Mouse (Mus musculus): ENCODE data around the gene Trim37.
"Not testable (repeated sequence)": the region's sequence is repeated elsewhere in the genome, so short reads cannot be mapped to it uniquely, and the experiment has no call there.

Trim37 gene

GRCm38 (mm10) chr11:87233377-87233776 lies 106.5 kb downstream of the Trim37 start:
- DNase-seq (ENCODE audit: low spot score), result peak; percentile 31

DNA sequence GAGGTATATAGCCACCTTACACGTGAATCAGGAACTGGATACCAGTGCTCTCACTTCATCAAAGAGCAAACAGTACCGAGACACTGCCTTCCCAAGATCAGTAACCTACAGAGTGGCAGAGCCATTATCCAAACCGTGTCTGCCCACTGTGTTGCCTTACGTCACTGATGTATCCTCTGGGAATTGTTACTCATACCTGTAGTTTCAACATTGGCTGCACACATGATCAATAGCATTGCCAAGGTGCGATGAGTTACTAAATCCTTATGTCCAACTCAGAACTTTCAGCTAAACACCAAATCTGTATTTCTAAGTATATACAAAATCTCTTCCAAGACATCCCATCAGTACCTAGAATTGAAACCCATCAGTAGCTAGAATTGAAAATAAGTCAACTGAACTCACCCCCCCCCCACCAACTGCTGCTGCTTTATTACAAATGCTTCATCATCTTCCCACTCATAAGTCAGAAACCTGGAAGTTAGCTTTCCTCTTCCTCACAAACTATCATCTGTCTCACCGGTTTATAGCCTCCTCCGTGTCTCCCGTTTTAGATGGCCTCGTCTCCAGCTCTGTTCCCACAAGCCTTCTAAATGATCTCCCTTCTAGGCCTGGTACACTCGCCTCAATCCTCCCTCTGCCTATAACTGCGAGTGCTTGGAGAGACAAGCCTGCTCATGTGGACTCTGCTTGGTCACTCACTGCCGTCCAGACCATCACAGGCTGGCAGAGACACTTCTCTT lies 108.0 kb downstream of the Trim37 start:
- peak; percentile 23 for DNase-seq (ENCODE audit: low spot score)

GRCm38 (mm10) chr11:87235486-87235872 lies 108.6 kb downstream of the Trim37 start:
- DNase-seq (ENCODE audit: low spot score), result no peak

- DNase-seq (ENCODE audit: low spot score), result no peak
These were observed 112.1 kb downstream of the Trim37 start for GRCm38 (mm10) chr11:87238891-87239530.

GRCm38 (mm10) chr11:87240141-87240832 lies 113.4 kb downstream of the Trim37 start:
- no peak for DNase-seq (ENCODE audit: low spot score)

GRCm38 (mm10) chr11:87240833-87241215 lies 113.9 kb downstream of the Trim37 start:
- no peak for DNase-seq (ENCODE audit: low spot score)

GRCm38 (mm10) chr11:87241256-87241655 lies 114.4 kb downstream of the Trim37 start:
- DNase-seq (ENCODE audit: low spot score), result no peak

- DNase-seq (ENCODE audit: low spot score), result no peak
These were observed 118.4 kb downstream of the Trim37 start for GRCm38 (mm10) chr11:87245171-87245840.

DNA sequence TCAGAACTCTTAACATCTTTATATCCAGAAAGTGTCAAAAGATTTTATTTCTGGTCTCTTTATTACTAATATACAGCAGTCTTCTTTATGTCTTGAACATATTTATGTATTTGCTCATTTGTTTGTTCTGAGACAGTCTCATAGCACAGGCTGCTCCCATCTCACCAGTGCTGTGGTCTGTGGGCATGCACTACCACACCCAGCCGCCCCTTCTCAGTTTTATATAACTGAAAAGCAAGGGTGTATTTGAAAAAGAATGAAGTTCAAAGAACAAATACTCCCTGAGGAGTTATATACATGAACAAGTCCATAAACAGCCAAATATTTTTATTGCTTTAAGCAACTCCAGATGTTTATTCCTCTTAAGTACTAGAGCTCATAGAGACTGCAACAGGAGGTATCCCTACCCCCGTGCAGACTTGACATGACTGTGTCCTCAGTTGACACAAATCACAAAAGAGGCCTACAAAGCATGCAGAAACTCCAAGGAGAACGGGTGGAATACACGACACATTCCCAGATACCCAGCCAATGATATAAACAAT lies 119.3 kb downstream of the Trim37 start:
- DNase-seq (ENCODE audit: low spot score), result peak; percentile 31

DNA sequence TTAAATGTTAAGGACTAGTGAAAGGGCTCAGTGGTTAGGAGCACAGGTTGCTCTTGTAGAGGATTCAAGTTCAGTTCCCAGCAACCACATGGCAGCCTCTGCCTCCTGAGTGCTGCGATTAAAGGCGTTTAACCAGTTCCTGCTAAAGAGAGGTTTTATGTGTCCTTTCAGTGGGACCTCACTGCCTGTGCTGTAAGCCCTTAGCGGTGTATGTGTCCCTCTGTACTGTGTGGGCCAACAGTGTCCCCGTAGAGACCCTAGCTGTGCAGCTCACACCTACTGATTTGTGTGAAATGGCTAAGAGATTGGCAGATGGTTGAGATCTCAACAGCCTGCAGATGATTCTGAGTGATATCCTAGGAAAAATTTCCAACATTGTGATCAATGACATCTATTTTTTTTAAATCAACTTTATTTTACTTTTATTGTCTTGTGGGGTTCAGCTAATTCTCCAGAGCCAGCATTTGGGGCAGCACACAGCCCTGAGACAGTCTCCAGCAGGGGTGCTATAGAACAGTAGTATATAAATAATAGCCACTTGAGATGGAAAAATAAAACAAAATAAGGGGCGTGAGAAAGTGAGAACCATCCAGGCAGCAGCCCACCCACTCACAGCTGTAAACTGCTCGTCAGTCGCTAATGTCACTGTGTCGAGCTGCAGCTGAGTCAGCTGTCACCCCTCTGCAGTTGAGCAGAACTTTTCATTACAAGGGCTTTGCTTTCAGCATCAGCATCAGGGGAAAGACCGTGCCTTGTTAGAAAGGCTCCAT lies 120.0 kb downstream of the Trim37 start:
- peak; percentile 30 for DNase-seq (ENCODE audit: low spot score)

- peak; percentile 15 for DNase-seq (ENCODE audit: low spot score)
These were observed 120.6 kb downstream of the Trim37 start for GRCm38 (mm10) chr11:87247494-87247866.

DNA sequence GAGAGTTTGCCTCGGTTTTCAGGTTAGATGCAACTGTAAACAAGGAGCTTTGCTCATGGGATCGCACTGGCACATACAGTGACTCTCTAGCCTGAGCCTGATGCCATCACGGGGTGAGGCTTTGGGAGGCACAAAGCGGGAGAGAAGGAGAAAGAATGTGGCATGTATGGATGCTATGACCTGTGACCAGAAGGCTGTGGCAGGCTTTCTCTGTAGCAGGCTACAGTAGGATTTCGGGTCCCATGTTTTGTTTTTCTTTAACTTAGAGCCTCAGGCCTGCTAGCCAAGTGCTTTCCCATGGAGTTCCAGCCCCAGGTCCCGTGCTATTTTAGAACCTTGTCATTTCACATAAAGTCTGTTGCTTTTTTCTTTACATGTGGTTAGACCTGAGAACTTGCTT lies 123.3 kb downstream of the Trim37 start:
- no peak for DNase-seq (ENCODE audit: low spot score)

DNA sequence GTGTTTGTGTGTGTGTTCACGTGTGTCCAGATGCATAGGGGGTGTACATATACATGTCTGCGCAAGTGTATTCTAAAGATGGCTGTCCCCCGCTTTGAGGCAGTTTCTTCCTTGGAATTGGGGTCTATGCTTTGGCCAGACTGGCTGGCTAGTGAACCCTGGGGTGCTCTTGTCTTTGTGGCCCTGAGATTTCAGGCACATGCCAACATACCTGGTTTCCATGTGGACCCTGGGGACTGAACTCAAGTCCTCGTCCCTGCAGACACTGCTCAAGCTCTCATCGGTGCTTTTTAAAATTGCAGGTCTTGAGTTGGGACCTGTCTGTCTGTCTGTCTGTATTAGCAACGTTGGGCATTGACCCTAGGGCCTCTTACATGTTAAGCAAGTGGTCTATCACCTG lies 126.4 kb downstream of the Trim37 start:
- DNase-seq (ENCODE audit: low spot score), result no peak

- no peak for DNase-seq (ENCODE audit: low spot score)
These were observed 127.3 kb downstream of the Trim37 start for GRCm38 (mm10) chr11:87254149-87254548.

DNA sequence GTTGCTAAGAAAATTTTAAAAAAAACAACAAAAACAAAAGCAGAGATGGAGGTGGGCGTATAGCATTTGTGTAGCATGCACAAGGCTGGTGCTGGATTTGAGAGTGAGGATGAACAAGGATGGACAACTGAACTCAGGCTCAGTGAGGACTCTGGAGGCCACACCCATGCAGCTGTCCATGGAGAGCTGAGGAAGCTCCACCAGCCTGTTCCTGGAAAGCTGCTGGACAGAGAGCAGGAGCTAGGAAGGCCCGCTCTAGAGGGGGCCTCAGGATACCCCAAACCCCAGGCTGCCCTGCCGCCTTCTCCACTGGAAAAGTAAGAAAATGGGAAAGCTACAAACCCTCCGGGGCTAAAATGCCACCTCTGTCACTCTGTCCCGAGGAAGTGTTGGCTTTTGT lies 130.4 kb downstream of the Trim37 start:
- DNase-seq (ENCODE audit: low spot score), result no peak

GRCm38 (mm10) chr11:87259792-87260191 lies 132.9 kb downstream of the Trim37 start:
- DNase-seq (ENCODE audit: low spot score), result no peak

- not testable (repeated sequence) for DNase-seq (ENCODE audit: low spot score)
These were observed 134.8 kb downstream of the Trim37 start for GRCm38 (mm10) chr11:87261705-87262104.

DNA sequence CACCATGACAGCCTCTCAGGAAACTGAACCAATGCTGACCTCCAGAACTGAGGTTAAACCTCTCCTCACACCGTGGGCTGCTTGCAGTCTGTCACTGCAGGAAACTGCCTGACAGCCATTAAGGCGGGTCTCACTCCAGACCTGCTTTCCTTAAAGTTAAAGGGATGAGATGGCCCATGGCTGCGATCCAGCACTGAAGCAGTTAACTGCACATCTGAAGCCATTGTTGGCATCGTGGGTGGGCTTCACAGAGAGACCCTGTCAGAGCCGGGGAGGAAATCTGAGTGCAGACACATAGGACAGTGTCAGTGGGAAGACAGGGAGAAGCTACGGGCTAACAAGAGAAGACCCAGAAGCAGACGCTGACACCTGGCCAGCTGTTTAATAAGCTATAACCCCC lies 137.1 kb downstream of the Trim37 start:
- no peak for DNase-seq (ENCODE audit: low spot score)

GRCm38 (mm10) chr11:87266246-87266645 lies 139.4 kb downstream of the Trim37 start:
- DNase-seq (ENCODE audit: low spot score), result no peak

DNA sequence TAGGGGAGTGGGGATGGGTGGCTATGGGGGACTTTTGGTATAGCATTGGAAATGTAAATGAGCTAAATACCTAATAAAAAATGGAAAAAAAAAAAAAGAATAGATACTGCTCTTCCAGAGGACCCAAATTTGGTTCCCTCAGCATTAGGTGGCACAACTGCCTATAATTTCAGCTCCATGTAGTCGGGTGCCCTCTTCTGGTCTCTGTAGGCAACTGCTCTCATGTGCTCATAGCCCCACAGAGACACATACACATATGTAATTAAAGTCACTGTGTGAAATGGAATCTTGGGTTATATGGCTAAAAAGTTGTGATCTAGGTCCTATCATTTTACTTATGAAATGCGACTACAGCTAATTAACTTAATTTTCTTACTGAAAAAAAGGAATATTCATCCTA lies 141.9 kb downstream of the Trim37 start:
- no peak for DNase-seq (ENCODE audit: low spot score)
